In the genomic region with DNA sequence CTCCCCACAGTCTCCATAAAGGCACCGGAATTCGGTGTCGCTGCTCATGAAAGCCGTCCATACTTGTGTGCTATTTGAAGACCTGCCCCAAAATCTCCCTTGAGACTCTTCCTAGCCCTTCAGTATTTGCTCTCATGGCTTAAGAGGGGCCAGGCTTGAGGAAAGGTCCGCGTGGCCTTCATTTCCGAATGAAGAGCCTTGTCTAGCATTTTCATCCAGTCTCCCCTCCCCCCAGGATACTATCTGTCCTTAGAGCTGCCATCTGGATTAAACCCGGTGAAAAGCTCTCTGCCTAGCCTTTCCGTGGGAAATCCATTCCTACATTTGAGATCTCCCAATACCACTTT, we compare ENCODE assay signal across 8 mouse cellular contexts. TPM values are rescaled to one million over a fixed set of nuclear protein-coding genes. Genes with fewer than 3 reads are reported as not detected.
DNase-seq lines count a peak whose midpoint lies in the region; ATAC-seq and TF ChIP-seq lines count a peak whose summit lies in the region.

No protein-coding gene starts in this region.

- H3K4me1 ChIP-seq in lung, adult 2 months (ENCODE audit: control insufficient read depth, insufficient read depth, low read length) = no peaks in the 10 kb centered on the region; the same call in 1 of the 2 replicates
- 0 out of 2 replicates have a peak, but pooled peaks cover 2% of the 10 kb centered on the region for H3K4me1 ChIP-seq in brown adipose tissue, adult 24 weeks (ENCODE audit: control insufficient read depth, insufficient read depth, insufficient read length, low read length)
- H3K4me1 ChIP-seq in heart, embryonic 16.5 days (ENCODE audit: control insufficient read depth, insufficient read depth, low read length) = peaks cover 14% of the 10 kb centered on the region
- H3K4me1 ChIP-seq in olfactory bulb, adult 2 months (ENCODE audit: control insufficient read depth, insufficient read depth, low read length) = peaks cover 9% of the 10 kb centered on the region; the same call in 1 of the 2 replicates

- no peaks in the 10 kb centered on the region for H3K27me3 ChIP-seq in heart, embryonic 16.5 days (ENCODE audit: control insufficient read depth, insufficient read depth, low read length)

- no peak for TF ChIP-seq CTCF in lung, adult 2 months (IDR thresholded peaks at IDR 0.05; ENCODE audit: insufficient read depth, low read length)
- no peak for TF ChIP-seq CTCF in olfactory bulb, adult 2 months (IDR thresholded peaks at IDR 0.05; ENCODE audit: insufficient read depth, low read depth, low read length)

- H3K9me3 ChIP-seq in heart, embryonic 16.5 days (replicated peaks; ENCODE audit: control insufficient read depth, low read length) = no peaks in the 10 kb centered on the region

- 34% methylated on average over 9 of the region's 9 CpGs for WGBS in lung, adult 2 months
- WGBS in heart, embryonic 16.5 days = 10% methylated on average over 9 of the region's 9 CpGs
- 15% methylated on average over 9 of the region's 9 CpGs for WGBS in olfactory bulb, adult 2 months

- no peak for DNase-seq in lung, adult 2 months
- DNase-seq in lung, postnatal 14 days = no peak
- DNase-seq in liver = peak; percentile 10
- no peak for DNase-seq in yolk sac, embryonic 10.5 days (ENCODE audit: low spot score)

- H3K36me3 ChIP-seq in heart, embryonic 16.5 days (ENCODE audit: control insufficient read depth, insufficient read depth) = 0 out of 2 replicates have a peak, but pooled peaks cover 2% of the 10 kb centered on the region

- peak overlapping the region; percentile 94 for H3K27ac ChIP-seq in brown adipose tissue, adult 24 weeks (replicated peaks; ENCODE audit: low read depth, low read length)
- peak overlapping the region; percentile 79 for H3K27ac ChIP-seq in heart, embryonic 16.5 days (ENCODE audit: low read length)
- peak overlapping the region; percentile 57; the same call in 1 of the 2 replicates for H3K27ac ChIP-seq in olfactory bulb, adult 2 months (ENCODE audit: insufficient read depth, low read depth, low read length)

- H3K4me3 ChIP-seq in lung, adult 2 months (replicated peaks; ENCODE audit: extremely low read depth, low read depth, low read length) = peak overlapping the region; percentile 94
- H3K4me3 ChIP-seq in brown adipose tissue, adult 24 weeks (ENCODE audit: insufficient read depth, low read depth, low read length) = peak overlapping the region; percentile 91
- H3K4me3 ChIP-seq in heart, embryonic 16.5 days (ENCODE audit: low read length) = peak overlapping the region; percentile 73
- H3K4me3 ChIP-seq in olfactory bulb, adult 2 months (ENCODE audit: insufficient read depth, low read depth, low read length) = peak overlapping the region; percentile 93

- H3K9ac ChIP-seq in heart, embryonic 16.5 days (ENCODE audit: low read length) = peak overlapping the region; percentile 88

- no peak for TF ChIP-seq POLR2A in lung, adult 2 months (IDR thresholded peaks at IDR 0.05; ENCODE audit: borderline replicate concordance, extremely low read depth, low read depth, low read length)
- no peak for TF ChIP-seq POLR2A in olfactory bulb, adult 2 months (IDR thresholded peaks at IDR 0.05; ENCODE audit: insufficient read depth, low read depth, low read length)

- peak overlapping the region; percentile 70 for H3K4me2 ChIP-seq in heart, embryonic 16.5 days (ENCODE audit: low read depth, low read length)

- no peak for ATAC-seq in heart, embryonic 16.5 days (replicated peaks; ENCODE audit: extremely low read depth, insufficient read depth, low FRiP score)
- ATAC-seq in CD4-positive, CD25-positive, alpha-beta regulatory T cell, adult 4 months = no peak

RNA-seq across cellular contexts. Expression of gene Uba1, which starts 5.3 kb away (rescaled TPM):
- 199 and 241 TPM in 2 replicates for polyA plus RNA-seq in lung, adult 2 months (2012; rRNA removed)
- polyA plus RNA-seq in brown adipose tissue, adult 24 weeks (2012; ENCODE audit: insufficient read depth, insufficient read length, missing spikeins) = 125 and 140 TPM in 2 replicates
- 164 and 172 TPM in 2 replicates for polyA plus RNA-seq in heart, embryonic 16.5 days (2015; fragmentation: Nextera tagmentation; extraction: Ambion mirVana)
- polyA plus RNA-seq in olfactory bulb, adult 2 months (2012; ENCODE audit: insufficient read depth, insufficient read length, low replicate concordance, missing spikeins) = 422 TPM in 1 of 2 replicates, not detected in the other
- polyA plus RNA-seq in CD4-positive, CD25-positive, alpha-beta regulatory T cell, adult 4 months (2017; shearing (Covaris generic)) = 100 to 1,000 TPM; 112 to 149 TPM

RNA-seq across cellular contexts. Expression of gene Cdk16, which starts 24.3 kb away (rescaled TPM):
- polyA plus RNA-seq in lung, adult 2 months (2012; rRNA removed) = 138 and 154 TPM in 2 replicates
- 134 and 135 TPM in 2 replicates for polyA plus RNA-seq in brown adipose tissue, adult 24 weeks (2012; ENCODE audit: insufficient read depth, insufficient read length, missing spikeins)
- polyA plus RNA-seq in heart, embryonic 16.5 days (2015; fragmentation: Nextera tagmentation; extraction: Ambion mirVana) = 112 and 118 TPM in 2 replicates
- 144 and 846 TPM in 2 replicates for polyA plus RNA-seq in olfactory bulb, adult 2 months (2012; ENCODE audit: insufficient read depth, insufficient read length, low replicate concordance, missing spikeins)
- 10 to 100 TPM; 10.3 to 11.1 TPM for polyA plus RNA-seq in CD4-positive, CD25-positive, alpha-beta regulatory T cell, adult 4 months (2017; shearing (Covaris generic))

RNA-seq across cellular contexts. Expression of gene Usp11, which starts 40.3 kb away (rescaled TPM):
- polyA plus RNA-seq in lung, adult 2 months (2012; rRNA removed) = 10.9 and 13.8 TPM in 2 replicates
- 1.5 and 1.8 TPM in 2 replicates for polyA plus RNA-seq in brown adipose tissue, adult 24 weeks (2012; ENCODE audit: insufficient read depth, insufficient read length, missing spikeins)
- 35.0 and 35.2 TPM in 2 replicates for polyA plus RNA-seq in heart, embryonic 16.5 days (2015; fragmentation: Nextera tagmentation; extraction: Ambion mirVana)
- polyA plus RNA-seq in olfactory bulb, adult 2 months (2012; ENCODE audit: insufficient read depth, insufficient read length, low replicate concordance, missing spikeins) = not detected in 2 replicates
- 10 to 100 TPM; 17.7 to 21.0 TPM for polyA plus RNA-seq in CD4-positive, CD25-positive, alpha-beta regulatory T cell, adult 4 months (2017; shearing (Covaris generic))

RNA-seq across cellular contexts. Expression of gene Ndufb11, which starts 46.0 kb away (rescaled TPM):
- polyA plus RNA-seq in lung, adult 2 months (2012; rRNA removed) = 102 and 118 TPM in 2 replicates
- polyA plus RNA-seq in brown adipose tissue, adult 24 weeks (2012; ENCODE audit: insufficient read depth, insufficient read length, missing spikeins) = 1,190 and 1,234 TPM in 2 replicates
- polyA plus RNA-seq in heart, embryonic 16.5 days (2015; fragmentation: Nextera tagmentation; extraction: Ambion mirVana) = 430 and 467 TPM in 2 replicates
- not detected in 2 replicates for polyA plus RNA-seq in olfactory bulb, adult 2 months (2012; ENCODE audit: insufficient read depth, insufficient read length, low replicate concordance, missing spikeins)
- 100 to 1,000 TPM; 218 to 246 TPM for polyA plus RNA-seq in CD4-positive, CD25-positive, alpha-beta regulatory T cell, adult 4 months (2017; shearing (Covaris generic))

RNA-seq across cellular contexts. Expression of gene Rbm10, which starts 46.1 kb away (rescaled TPM):
- polyA plus RNA-seq in lung, adult 2 months (2012; rRNA removed) = 44.6 and 51.4 TPM in 2 replicates
- 9.5 and 11.8 TPM in 2 replicates for polyA plus RNA-seq in brown adipose tissue, adult 24 weeks (2012; ENCODE audit: insufficient read depth, insufficient read length, missing spikeins)
- polyA plus RNA-seq in heart, embryonic 16.5 days (2015; fragmentation: Nextera tagmentation; extraction: Ambion mirVana) = 43.9 and 47.0 TPM in 2 replicates
- not detected in 2 replicates for polyA plus RNA-seq in olfactory bulb, adult 2 months (2012; ENCODE audit: insufficient read depth, insufficient read length, low replicate concordance, missing spikeins)
- polyA plus RNA-seq in CD4-positive, CD25-positive, alpha-beta regulatory T cell, adult 4 months (2017; shearing (Covaris generic)) = 10 to 100 TPM; 37.6 to 61.7 TPM
